In genomic region chr4:134102742-134103119, GRCm38 (mm10) we compare ENCODE assay signal across 9 mouse cellular contexts. TPM values are rescaled to one million over a fixed set of nuclear protein-coding genes. Genes with fewer than 3 reads are reported as not detected.
DNase-seq lines count a peak whose midpoint lies in the region; ATAC-seq and TF ChIP-seq lines count a peak whose summit lies in the region.
"Had no signal": no experiment of that assay in that cellular context is flagged by ENCODE, and none has a peak within 500 bp of the region (broad histone marks: within the 10 kb centered on the region; RNA-seq: fewer than 3 reads in every experiment).

No protein-coding gene starts in this region.

- H3K9ac ChIP-seq in kidney, postnatal 0 days (ENCODE audit: low read depth, low read length) = peak overlapping the region; percentile 47
- peak overlapping the region; percentile 42; the same call in 1 of the 2 replicates for H3K9ac ChIP-seq in hindbrain, postnatal 0 days (replicated peaks; ENCODE audit: low read length)
- H3K9ac ChIP-seq in midbrain, embryonic 15.5 days = peak overlapping the region; percentile 39; the same call in 1 of the 2 replicates

- H3K9me3 ChIP-seq in kidney, postnatal 0 days (replicated peaks; ENCODE audit: low read length) = no peaks in the 10 kb centered on the region
- H3K9me3 ChIP-seq in hindbrain, postnatal 0 days (ENCODE audit: low read length) = no peaks in the 10 kb centered on the region
- no peaks in the 10 kb centered on the region for H3K9me3 ChIP-seq in midbrain, embryonic 15.5 days

- ATAC-seq in kidney, postnatal 0 days (replicated peaks; ENCODE audit: low FRiP score, low read depth) = peak; percentile 12; the same call in 1 of the 2 replicates
- peak; percentile 37 for ATAC-seq in common myeloid progenitor, adult 5-6 weeks (replicated peaks; ENCODE audit: low read depth, poor library complexity, severe bottlenecking)
- peak; percentile 75; the same call in 1 of the 2 replicates for ATAC-seq in hindbrain, postnatal 0 days
- peak; percentile 73 for ATAC-seq in midbrain, embryonic 15.5 days (replicated peaks)

- no peak for DNase-seq in kidney, postnatal 0 days (ENCODE audit: low spot score)
- DNase-seq in kidney, adult 18-20 months = no peak
- no peak for DNase-seq in hindbrain, postnatal 0 days (ENCODE audit: low spot score)
- no peak for DNase-seq in gastrocnemius, postnatal 36 days
- DNase-seq in adipocyte (ENCODE audit: low spot score) = no peak
- no peak for DNase-seq in right cerebral cortex, postnatal 10 days (ENCODE audit: low spot score in 2 of 2)

- WGBS in kidney, postnatal 0 days = 4% methylated on average over 21 of the region's 21 CpGs
- WGBS in hindbrain, postnatal 0 days = 3% methylated on average over 21 of the region's 21 CpGs
- WGBS in midbrain, embryonic 15.5 days = 2% methylated on average over 21 of the region's 21 CpGs

- H3K36me3 ChIP-seq in kidney, postnatal 0 days (ENCODE audit: insufficient read depth, low read length) = no peaks in the 10 kb centered on the region
- no peaks in the 10 kb centered on the region for H3K36me3 ChIP-seq in hindbrain, postnatal 0 days (ENCODE audit: insufficient read depth, low read length)
- no peaks in the 10 kb centered on the region for H3K36me3 ChIP-seq in midbrain, embryonic 15.5 days (replicated peaks)

- no peak overlapping the region for H3K27ac ChIP-seq in kidney, postnatal 0 days
- no peak overlapping the region for H3K27ac ChIP-seq in hindbrain, postnatal 0 days
- H3K27ac ChIP-seq in midbrain, embryonic 15.5 days = peak overlapping the region; percentile 14; the same call in 1 of the 2 replicates

- H3K4me2 ChIP-seq in kidney, postnatal 0 days (ENCODE audit: low read length) = peak overlapping the region; percentile 76
- H3K4me2 ChIP-seq in hindbrain, postnatal 0 days (ENCODE audit: low read depth, low read length) = peak overlapping the region; percentile 62
- peak overlapping the region; percentile 59 for H3K4me2 ChIP-seq in midbrain, embryonic 15.5 days

- H3K4me1 ChIP-seq in kidney, postnatal 0 days (replicated peaks; ENCODE audit: insufficient read depth, low read length) = no peaks in the 10 kb centered on the region
- no peaks in the 10 kb centered on the region for H3K4me1 ChIP-seq in hindbrain, postnatal 0 days (ENCODE audit: insufficient read depth, low read length)
- peaks cover 8% of the 10 kb centered on the region for H3K4me1 ChIP-seq in midbrain, embryonic 15.5 days

- H3K27me3 ChIP-seq in kidney, postnatal 0 days (ENCODE audit: insufficient read depth, low read length) = no peaks in the 10 kb centered on the region
- H3K27me3 ChIP-seq in hindbrain, postnatal 0 days (ENCODE audit: insufficient read depth, low read length) = no peaks in the 10 kb centered on the region
- no peaks in the 10 kb centered on the region for H3K27me3 ChIP-seq in midbrain, embryonic 15.5 days (replicated peaks)

- no peak for TF ChIP-seq CTCF in kidney, postnatal 0 days (IDR thresholded peaks at IDR 0.05; ENCODE audit: low read depth)
- no peak for TF ChIP-seq CTCF in hindbrain, postnatal 0 days (IDR thresholded peaks at IDR 0.05; ENCODE audit: low read depth)

- peak overlapping the region; percentile 68 for H3K4me3 ChIP-seq in kidney, postnatal 0 days (replicated peaks; ENCODE audit: low read depth, low read length)
- peak overlapping the region; percentile 68 for H3K4me3 ChIP-seq in hindbrain, postnatal 0 days (ENCODE audit: low read length)
- peak overlapping the region; percentile 55 for H3K4me3 ChIP-seq in midbrain, embryonic 15.5 days

- intact Hi-C loops in gastrocnemius, postnatal 36 days (cut with DNase I) = no loop called here

RNA-seq across cellular contexts. Expression of gene Ubxn11, which starts 0.4 kb away (rescaled TPM):
- polyA plus RNA-seq in kidney, postnatal 0 days (2015; fragmentation: Nextera tagmentation; extraction: Ambion mirVana) = 7.6 and 7.8 TPM in 2 replicates
- 10.6 and 13.3 TPM in 2 replicates for total RNA-seq in common myeloid progenitor, adult 5-6 weeks (2017)
- 3.5 and 8.9 TPM in 2 replicates for total RNA-seq in hindbrain, postnatal 0 days (2014; rRNA removed)
- 14.0 and 14.6 TPM in 2 replicates for polyA plus RNA-seq in hindbrain, postnatal 0 days (2015; fragmentation: Nextera tagmentation; extraction: Ambion mirVana)
- polyA plus RNA-seq in midbrain, embryonic 15.5 days (2015; fragmentation: Nextera tagmentation; extraction: Ambion mirVana) = 17.2 and 19.1 TPM in 2 replicates
- 1 to 10 TPM; 1.4 to 2.1 TPM for total RNA-seq in gastrocnemius, postnatal 36 days (2021)

RNA-seq across cellular contexts. Expression of gene Cd52, which starts 7.8 kb away (rescaled TPM):
- polyA plus RNA-seq in kidney, postnatal 0 days (2015; fragmentation: Nextera tagmentation; extraction: Ambion mirVana) = 14.7 and 18.9 TPM in 2 replicates
- 215 and 234 TPM in 2 replicates for total RNA-seq in common myeloid progenitor, adult 5-6 weeks (2017)
- total RNA-seq in hindbrain, postnatal 0 days (2014; rRNA removed) = not detected in 2 replicates
- polyA plus RNA-seq in hindbrain, postnatal 0 days (2015; fragmentation: Nextera tagmentation; extraction: Ambion mirVana) = 2.7 TPM in 2 replicates
- 2.1 and 2.8 TPM in 2 replicates for polyA plus RNA-seq in midbrain, embryonic 15.5 days (2015; fragmentation: Nextera tagmentation; extraction: Ambion mirVana)
- 1 to 10 TPM; 1.1 to 1.9 TPM for total RNA-seq in gastrocnemius, postnatal 36 days (2021)

RNA-seq across cellular contexts. Expression of gene Sh3bgrl3, which starts 25.9 kb away (rescaled TPM):
- polyA plus RNA-seq in kidney, postnatal 0 days (2015; fragmentation: Nextera tagmentation; extraction: Ambion mirVana) = 452 and 455 TPM in 2 replicates
- 165 and 201 TPM in 2 replicates for total RNA-seq in common myeloid progenitor, adult 5-6 weeks (2017)
- total RNA-seq in hindbrain, postnatal 0 days (2014; rRNA removed) = 220 and 259 TPM in 2 replicates
- polyA plus RNA-seq in hindbrain, postnatal 0 days (2015; fragmentation: Nextera tagmentation; extraction: Ambion mirVana) = 553 and 564 TPM in 2 replicates
- polyA plus RNA-seq in midbrain, embryonic 15.5 days (2015; fragmentation: Nextera tagmentation; extraction: Ambion mirVana) = 386 and 393 TPM in 2 replicates
- 10 to 100 TPM; 17.1 to 19.7 TPM for total RNA-seq in gastrocnemius, postnatal 36 days (2021)

RNA-seq across cellular contexts. Expression of gene Crybg2, which starts 42.1 kb away (rescaled TPM):
- 2.8 and 6.1 TPM in 2 replicates for polyA plus RNA-seq in kidney, postnatal 0 days (2015; fragmentation: Nextera tagmentation; extraction: Ambion mirVana)
- not detected in 2 replicates for total RNA-seq in common myeloid progenitor, adult 5-6 weeks (2017)
- total RNA-seq in hindbrain, postnatal 0 days (2014; rRNA removed) = 1.7 and 2.8 TPM in 2 replicates
- polyA plus RNA-seq in hindbrain, postnatal 0 days (2015; fragmentation: Nextera tagmentation; extraction: Ambion mirVana) = 5.9 and 6.7 TPM in 2 replicates
- 2.4 and 4.2 TPM in 2 replicates for polyA plus RNA-seq in midbrain, embryonic 15.5 days (2015; fragmentation: Nextera tagmentation; extraction: Ambion mirVana)
- not detected for total RNA-seq in gastrocnemius, postnatal 36 days (2021)

RNA-seq across cellular contexts. Expression of gene Zfp683, which starts 49.1 kb away (rescaled TPM):
- polyA plus RNA-seq in kidney, postnatal 0 days (2015; fragmentation: Nextera tagmentation; extraction: Ambion mirVana) = not detected in 2 replicates
- total RNA-seq in common myeloid progenitor, adult 5-6 weeks (2017) = not detected in 2 replicates
- total RNA-seq in hindbrain, postnatal 0 days (2014; rRNA removed) = not detected in 2 replicates
- polyA plus RNA-seq in hindbrain, postnatal 0 days (2015; fragmentation: Nextera tagmentation; extraction: Ambion mirVana) = not detected in 2 replicates
- polyA plus RNA-seq in midbrain, embryonic 15.5 days (2015; fragmentation: Nextera tagmentation; extraction: Ambion mirVana) = not detected in 2 replicates
- not detected for total RNA-seq in gastrocnemius, postnatal 36 days (2021)
- total RNA-seq: adrenal gland, postnatal 4 days had no signal

Comparison
In these comparisons a context has a peak if more than half of its experiments do, and no peak if none do; other contexts are left out.
1. ATAC-seq: peak in every context shown above with its lines; median percentile 75 in hindbrain, postnatal 0 days; 73 in midbrain, embryonic 15.5 days; 37 in common myeloid progenitor, adult 5-6 weeks; 12 in kidney, postnatal 0 days.
2. RNA of gene Cd52, which starts 7.8 kb away (total RNA-seq): 215 to 234 TPM in common myeloid progenitor, adult 5-6 weeks; 1.1 to 1.9 TPM in gastrocnemius, postnatal 36 days and not detected in hindbrain, postnatal 0 days; every median in the first group is over 10 times any median in the second.
3. Peak in every context shown above with its lines, with median percentiles within 50 percentile points of each other: H3K4me2 ChIP-seq, H3K4me3 ChIP-seq and H3K9ac ChIP-seq.